Mouse (Mus musculus) layer of hippocampus, adult 11-12 months (tissue): ENCODE data around the gene Kctd6.
"Not testable (repeated sequence)": the region's sequence is repeated elsewhere in the genome, so short reads cannot be mapped to it uniquely, and the experiment has no call there.

Experiments used
- DNase-seq: peaks from one replicate; pipeline ENCODE4 v3.0.0; 2022; ENCODE audit warnings: low spot score

The Kctd6 gene

DNA sequence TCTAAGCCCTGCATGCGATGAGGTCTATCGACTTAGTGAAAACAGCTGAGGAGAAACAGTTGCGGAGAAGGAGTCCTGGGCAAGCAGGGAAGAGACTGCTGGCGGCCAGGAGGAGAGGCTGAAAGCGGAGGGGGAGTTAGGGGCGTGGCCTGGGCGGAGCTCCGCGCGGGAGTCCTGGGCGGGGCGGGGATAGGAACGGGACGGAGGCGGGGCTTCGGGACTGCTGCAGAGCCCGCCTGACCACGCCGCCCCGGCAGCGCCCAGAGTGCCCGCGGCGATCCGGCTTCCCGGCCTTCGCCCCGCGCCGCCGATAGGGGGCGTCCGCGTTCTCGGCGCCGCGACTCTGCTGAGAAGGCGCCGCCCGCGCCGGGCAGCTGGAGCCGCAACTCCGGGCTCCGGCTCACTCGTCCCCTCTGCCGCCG is at the start of gene Kctd6:
Kctd6 (plus strand) TSS at position 338 of the 422 bp plus-strand sequence.
- peak; percentile 97 for DNase-seq

DNA sequence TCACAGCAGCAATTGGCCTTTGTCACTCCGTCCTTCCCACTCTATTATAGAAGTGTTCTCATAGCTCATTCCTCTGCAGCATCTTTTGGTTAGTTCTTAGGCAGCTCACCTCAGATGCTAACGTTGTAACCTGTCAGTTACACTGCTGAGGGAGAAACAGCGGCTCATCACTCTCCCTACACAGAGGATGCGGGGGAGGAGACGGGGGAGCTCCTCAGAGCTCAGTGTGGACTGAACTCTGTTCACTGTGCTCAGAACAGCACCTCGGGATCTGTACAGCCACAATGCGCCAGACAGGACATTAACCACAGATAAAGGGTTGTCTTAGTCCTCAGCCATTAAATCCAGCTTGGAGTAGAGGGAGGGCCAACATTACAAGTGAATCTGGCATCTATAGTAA is 49.5 kb upstream of the Kctd6 start:
- no peak for DNase-seq

DNA sequence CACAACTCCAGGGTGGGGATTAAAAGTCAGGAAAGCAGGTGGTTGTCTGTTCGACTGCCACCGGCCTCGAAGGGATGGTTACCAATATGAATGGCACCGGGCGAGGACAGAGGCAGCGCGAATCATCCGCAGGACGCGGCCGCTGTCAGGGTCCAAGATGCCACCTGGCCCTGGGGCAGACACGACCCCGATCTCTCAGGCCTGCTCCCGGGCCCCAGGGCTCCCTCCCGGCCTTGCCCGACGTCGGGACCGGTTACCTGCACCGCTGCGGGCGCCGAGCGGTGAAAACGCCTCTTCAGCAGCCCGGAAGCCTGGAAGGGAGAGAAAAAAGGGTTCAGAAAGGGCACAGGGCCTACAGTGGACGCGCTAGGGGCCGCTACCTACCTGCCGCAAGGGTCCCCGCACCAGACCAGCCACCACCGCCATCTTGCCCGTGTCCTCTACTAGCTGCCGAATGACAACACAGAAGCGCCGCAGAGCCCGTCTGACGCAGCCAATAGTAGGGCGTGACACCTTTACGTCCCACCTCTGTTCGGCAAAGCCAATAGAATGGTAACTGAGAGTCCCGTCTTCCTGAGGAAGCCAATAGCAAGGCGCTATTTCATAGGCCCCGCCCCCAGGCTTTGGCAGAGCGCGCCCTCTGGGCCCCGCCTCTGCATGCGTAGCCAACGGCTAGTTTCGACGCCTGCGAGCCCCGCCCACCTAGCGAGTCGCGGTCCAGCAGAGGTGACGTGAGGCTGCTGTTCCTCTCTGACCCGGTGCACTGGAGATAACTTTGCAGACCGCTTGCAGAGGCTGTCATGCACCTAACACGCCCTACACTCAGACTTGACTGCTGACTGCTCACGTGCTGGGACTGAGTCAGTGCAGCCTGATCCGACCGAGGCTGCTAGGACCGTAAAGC is 41.2 kb upstream of the Kctd6 start, which contains the start of gene Pdhb:
Pdhb (minus strand) TSS at position 519 of the 904 bp plus-strand sequence.
- peak; percentile 100 for DNase-seq

DNA sequence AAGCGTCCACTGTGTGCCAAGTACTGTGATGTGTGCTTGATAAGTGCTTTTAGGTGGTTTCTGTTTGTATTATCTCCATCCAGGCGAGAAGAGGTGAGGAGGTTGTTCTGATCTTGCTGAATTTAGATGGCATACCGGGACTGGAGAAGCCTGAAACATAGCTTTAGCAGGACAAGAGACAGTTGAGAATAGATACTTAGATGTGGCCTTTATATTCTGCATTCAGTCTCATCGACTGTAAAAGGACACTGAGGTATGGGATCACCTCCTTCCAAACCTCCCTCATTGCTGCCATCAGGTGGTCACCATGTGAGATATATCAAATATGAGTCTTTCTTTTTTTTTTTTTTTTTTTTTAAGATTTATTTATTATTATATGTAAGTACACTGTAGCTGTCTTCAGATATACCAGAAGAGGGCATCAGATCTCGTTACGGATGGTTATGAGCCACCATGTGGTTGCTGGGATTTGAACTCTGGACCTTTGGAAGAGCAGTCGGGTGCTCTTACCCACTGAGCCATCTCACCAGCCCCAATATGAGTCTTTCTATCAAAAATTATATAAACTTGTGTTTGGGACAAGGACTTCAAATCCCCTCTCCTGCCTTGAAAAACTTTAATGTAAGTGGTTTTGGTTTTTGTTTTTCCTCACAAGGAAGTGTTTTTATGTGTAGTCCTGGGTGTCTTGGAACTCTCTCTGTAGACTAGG is 40.2 kb upstream of the Kctd6 start:
- DNase-seq, result not testable (repeated sequence)

DNA sequence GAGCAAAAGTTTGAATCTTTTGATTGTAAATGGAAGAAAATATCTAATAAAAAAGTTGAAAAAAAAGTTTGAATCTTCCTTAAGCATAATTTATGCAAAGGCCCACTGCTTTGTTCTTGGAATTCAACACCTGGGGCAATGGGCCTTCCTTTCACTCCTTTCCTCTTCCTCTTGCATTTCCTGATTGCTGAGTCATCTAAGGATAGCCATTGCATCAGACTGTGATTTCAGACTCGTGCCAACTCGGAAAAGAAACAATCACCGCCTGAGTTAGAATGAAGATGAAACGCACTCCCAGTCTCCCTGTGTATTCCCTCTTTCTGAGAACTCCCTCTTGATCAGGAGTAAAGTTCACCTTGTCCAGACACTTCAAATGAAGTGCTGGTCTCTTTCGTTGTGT is 39.3 kb upstream of the Kctd6 start:
- DNase-seq, result no peak

DNA sequence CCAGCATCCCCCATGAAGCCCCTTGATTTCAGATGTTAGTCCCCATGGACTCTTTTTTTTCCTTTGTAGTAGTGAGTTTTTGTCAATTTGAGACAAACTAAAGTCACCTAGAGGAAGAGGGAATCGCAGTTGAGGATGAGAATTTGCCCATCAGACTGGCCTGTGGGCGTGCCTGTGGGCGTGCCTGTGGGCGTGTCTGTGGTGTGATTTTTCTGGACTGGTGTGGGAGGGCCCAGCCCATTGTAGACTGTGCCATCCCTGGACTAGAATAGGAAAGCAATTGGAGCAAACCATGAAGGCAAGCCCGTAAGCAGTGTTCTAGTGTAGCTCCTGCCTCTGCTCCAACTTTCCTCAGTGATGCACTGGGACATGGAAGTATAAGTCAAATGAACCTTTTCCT is 37.7 kb upstream of the Kctd6 start:
- no peak for DNase-seq

DNA sequence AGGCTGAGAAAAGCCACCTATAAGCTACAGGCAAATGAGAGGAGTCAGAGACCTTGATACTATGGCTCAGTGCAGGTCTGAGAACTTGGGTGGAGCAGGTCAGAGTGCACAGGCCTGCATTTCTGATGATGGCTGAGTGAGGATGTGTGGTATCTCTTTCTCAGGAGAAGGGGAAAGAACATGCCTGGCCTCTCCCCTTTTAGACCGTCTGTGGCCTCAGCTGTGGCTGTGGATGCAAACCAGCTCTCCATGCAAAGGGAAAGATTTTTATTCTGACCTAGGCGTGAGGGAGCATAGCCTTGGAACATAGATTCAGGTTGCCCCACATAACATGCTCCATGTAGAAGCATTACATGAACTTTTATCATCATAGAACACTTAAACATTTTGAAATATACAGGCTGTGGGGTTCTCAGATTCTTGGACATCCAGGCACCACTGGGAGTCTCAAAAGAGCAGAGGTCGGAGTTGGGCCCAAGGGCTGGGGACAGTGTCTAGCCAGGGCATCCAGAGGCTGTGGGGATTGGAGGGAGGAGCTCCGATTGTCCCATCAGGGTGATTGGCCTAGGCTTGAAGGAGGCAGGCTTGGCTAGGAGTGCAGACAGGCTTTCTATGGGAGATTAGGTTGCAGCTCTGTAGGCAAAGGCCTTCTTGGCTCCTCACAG is 33.4 kb upstream of the Kctd6 start:
- DNase-seq, result no peak

DNA sequence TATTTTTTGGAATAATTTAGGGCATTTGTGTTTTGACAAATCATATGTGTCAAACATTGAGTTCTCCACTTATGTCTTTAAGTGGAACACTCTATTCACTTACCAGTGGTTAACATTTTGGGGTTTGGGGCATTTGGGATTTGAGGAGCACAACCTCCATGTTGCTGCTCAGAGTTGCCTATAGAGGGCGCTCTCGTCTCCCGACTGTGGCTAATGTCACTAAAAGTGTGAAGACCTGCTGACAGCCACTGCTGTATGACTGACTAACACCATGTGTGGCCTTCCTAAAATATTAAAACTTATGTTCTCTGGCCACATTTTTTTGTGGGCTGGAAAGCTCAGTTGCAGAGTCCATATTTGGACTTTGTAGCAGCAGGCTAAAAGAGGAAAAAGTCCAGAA is 30.6 kb upstream of the Kctd6 start:
- no peak for DNase-seq

DNA sequence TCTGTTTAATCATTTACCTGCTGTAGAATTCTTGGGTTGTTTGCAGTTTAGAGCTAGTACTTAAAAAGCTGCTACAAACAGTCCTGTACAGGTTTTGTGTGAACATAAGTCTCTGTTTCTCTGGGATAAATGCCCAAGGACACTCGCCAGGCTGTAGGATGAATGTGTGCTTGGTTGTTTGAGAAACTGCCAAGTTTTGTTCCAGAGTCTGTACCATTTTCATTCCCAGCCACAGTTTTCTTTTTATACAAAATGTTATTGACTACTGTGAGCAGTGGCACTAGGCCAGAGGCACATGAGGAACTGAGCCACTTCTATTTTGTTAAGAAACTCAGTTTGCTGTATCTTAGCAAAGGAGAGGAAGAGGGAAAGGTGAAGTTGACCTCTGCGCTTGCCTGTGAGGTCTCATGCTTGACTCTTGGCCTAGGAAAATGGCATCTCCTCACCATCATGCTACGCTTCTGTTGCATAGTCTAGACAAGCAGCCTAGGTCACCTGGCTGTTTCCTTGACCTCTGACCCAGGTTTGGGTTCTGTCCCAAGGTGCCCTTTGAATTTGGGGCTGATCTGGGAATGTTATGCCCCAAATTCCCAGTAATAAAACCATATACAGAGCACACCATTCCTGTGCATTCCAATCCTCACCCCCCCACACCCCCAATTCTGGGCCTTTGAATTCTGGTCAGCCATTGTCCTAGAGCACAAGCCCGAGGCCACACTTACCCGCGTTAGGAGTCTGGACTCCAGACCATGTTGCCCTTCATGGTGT is 27.5 kb upstream of the Kctd6 start:
- peak; percentile 82 for DNase-seq

DNA sequence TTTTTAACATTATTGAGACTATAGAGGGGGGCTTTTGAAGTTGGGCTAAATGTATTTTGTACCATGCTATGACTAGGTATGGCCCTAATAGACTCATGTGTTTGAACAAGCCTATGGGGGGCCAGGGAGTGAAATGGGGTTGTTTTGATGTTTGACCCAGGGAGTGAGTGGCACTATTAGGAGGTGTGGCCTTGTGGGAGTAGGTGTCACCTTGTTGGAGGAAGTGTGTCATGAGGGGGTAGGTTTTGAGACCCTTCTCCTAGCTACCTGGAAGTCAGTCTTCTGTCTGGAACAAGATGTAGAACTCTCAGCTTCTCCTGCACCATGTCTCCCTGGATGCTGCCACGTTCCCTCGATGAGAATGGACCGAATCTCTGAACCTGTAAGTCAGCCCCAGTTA is 23.4 kb upstream of the Kctd6 start:
- no peak for DNase-seq

DNA sequence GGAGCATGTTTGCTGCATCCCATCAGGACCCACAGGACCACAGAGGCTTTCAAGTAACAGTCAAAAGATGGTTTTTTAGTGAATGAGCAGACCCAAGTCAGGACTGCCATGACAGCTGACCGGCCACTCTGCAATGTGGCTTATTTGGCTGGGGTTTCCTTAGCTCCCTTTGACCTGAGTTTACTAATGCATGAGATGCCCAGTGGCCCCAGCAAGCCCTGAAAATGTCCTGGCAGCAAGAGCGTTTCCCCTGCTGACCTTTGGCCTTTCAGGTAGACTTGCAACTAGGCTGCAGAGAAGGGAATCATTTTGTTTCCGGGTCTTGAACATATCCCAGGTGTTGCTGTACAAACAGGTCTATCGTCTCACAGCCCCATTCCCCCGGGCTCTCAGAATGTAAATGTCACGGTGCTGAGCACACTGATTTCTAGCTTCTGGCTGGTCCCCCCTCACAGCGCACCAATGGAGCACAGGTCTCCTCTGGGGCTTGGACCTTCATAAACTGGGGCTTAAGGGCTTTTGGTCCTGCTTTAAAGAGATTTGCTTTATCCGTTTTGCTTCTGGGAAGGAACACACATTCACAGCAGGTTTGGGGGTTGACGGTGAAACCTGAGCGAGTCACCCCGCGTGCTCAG is 22.5 kb upstream of the Kctd6 start:
- no peak for DNase-seq

DNA sequence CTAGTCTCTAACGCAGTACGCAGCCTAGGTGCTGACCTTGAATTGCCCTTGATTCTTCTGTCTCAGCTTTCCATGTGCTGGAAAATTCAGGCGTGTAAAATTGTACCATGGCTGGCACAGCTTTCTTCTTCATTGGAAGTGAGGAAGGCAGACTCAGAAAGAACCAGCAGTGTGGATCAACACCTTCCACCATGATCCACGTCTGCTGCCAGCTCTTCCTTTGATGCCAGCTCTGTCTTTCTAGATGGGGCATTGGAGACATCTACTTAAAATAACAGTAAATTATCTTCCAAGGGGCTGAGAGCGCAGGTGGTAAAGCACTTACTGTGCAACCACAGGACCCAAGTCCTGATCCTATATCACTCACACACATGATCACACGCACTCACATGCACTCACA is 21.2 kb upstream of the Kctd6 start:
- DNase-seq, result no peak

DNA sequence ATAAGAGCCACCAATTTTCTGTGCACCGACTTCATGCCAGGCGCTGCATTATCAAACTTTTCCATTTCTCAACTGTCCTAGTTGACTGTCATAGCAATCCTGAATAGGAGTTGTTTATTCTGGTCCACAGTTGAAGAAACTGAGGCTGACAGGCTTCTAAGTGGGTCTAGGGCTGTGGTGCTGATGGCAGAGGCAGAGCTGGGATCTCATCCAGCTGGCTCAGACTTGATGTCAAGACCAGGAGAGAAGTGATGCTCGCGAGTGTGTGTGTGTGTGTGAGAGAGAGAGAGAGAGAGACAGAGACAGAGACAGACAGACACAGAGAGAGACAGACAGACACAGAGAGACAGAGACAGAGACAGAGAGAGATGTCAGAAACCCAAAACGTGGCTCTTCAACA is 13.2 kb upstream of the Kctd6 start:
- DNase-seq, result no peak

DNA sequence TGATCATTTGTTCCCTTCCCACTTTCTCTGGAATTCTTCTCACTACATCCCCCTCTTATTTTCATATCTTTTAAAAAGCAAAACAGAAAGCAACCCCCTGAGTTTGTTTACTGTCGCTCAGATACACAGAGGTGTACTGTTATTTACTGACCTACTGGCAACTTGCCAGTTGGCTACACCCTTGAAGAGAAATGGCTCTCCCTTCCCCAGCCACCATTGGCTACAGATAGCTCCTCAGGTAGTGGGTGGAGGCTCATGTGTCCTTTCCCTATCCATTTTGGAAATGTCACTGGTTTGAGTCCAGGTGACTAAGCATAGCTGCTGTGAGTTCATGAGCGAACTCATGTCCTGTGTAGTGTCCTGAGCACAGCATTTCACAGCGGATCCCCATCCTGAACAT is 12.2 kb upstream of the Kctd6 start:
- DNase-seq, result no peak

DNA sequence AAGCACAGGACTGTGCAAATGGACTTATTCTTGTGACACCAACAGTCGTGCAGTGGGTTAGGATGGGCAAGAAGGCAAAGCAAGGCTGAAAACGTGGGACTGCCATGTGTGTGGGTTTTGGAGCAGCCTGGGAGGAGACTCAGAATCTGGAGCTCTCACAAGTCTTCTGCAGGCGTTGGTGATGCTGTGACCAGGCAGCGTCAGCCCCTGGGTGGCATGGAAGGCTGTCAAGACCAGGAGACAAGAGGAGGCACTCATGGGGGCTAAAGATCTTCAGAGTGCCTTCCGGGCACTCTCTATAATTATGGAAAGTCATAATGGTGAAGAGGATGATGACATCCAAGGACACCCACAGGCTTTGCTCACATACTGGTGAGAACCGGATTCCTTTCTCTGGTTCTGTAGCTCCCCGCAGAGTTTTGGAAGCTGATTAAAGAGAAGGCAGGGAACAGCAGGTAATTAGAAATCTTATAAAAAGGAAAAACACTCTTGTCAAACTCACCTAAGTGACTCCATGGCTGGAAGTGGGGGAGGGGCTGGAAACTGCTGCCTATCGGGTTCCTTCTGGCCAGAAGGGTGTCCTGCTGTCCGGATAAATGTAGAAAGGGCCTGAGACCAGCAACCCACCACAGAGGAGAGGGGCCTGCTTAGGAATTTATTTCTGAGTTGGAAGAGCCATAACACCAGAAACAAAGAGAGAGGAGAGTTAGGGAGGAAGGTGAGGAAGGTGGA is 7.6 kb upstream of the Kctd6 start:
- no peak for DNase-seq

DNA sequence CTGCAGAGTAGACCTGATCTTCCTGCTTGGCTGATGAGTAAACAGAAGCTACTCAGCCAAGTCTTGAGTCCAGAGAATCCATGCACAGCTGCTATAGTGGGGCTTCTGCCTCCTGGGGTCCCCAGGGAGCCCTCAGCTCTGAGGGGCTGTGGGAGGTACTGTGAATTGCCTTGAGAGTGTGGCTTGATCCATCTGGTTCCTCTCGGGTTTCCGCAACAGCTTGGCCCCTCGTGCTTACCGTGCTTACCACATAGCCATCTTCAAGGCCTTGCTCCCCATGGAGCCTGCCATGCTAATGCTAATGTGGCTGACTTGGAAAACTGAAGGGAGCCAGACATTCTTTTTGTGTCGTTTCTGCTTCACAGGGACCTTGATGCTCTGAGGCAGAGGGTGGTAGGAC is 6.8 kb upstream of the Kctd6 start:
- DNase-seq, result no peak

DNA sequence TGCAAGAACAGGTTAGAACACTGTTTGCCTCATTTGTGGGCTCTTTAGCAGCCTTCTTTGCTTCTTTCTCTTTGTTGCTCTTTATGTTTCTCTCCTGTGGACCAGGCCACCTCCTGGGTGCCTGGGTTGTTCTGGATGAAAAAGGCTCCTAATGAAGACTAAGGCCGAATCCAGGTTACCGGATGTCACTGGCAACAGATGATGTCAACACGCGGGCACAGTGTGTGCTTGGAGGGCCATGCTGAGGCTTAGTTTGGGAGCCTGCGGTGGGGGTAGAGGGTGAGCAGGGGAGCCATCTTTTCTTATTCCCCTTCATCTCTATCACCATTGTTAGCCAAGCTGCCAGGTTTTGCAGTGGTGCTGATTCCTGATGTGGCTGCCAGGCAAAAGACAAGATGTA is 6.4 kb upstream of the Kctd6 start:
- DNase-seq, result no peak

DNA sequence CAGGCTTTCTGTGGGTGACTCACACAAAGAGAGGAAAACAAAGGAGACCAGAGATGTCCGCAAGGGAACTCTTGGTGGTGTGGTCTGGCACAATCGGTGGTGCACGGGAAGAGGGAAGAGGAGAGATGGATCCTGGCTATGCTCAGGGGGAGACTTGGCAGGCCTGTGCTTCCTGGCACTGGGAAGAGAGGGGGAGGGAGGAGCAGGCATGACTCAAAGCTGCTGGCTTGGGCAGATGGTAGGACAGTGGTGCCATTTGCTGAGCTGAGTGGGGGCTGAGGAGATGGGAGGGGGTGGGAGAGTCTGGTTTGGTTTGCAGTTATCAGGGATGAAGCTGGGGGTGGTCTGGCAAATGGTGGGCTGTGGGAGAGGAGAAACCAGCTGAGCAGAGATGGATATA is 5.1 kb upstream of the Kctd6 start:
- peak; percentile 84 for DNase-seq

DNA sequence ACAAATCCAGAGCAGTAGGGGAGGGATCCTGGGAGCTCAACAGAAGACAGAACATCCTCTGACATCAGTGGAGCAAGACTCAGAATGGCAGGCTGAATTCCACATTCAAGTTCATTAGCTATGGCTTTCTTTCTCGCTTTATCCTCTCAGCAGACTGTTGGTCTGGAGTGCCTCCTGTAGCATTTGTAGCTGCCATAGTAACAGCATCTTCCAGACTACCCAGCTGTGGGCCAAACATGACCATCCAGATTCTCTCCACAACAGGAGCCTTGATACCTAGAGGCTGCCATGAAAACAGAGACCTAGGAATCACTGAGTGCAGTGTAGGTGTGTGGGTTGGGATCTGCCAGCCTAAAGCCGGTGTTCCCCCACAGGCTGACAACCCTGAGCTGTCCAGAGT is 4.0 kb upstream of the Kctd6 start:
- no peak for DNase-seq

DNA sequence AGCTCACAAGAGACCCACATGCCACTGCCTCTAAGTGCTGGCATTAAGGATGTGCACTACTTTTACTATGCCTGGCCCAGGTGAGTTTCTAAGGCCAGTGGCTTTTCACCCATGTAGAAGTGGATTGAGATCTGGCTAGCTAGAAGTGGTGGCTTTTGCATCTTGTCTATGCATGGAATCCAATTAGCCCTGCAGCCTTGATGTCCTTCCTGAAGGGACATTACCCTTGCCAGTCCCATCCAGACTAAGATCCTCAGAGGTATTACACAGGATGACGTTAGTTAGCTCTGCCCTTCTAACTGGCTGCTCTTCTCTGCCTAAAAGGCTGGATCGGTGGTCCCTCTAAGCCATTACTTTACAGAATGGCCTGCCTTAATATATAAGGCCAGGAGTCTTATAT is 944 bp upstream of the Kctd6 start:
- DNase-seq, result no peak
